Mouse (Mus musculus): ENCODE measurements at regions not wholly inside any gene's neighbourhood (a gene's known extent, or its start where the extent isn't known, plus 50 kb on each side); places are given as distances from the start of the nearest gene placed in this dataset.

DNA sequence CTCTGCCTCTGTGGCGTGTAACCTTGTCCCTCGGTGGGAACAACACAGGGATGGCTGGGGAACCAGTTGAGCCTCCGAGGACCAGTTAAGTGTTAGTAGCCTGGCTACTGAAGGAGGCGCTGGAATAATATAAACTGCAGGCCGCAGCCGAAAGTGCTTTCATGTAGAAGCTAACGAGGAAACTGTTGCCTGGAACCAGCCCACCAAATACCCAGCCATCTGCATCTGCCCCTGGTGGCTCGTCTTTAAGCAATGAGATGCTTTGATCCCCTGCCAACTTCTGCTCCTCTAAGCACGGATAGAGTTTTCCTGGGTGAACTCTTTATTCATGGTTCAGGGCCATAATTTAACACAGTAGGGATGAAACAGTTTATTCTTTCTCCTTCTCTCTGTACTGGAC lies 137.2 kb upstream of the Prok2 start:
- TF ChIP-seq GATA4 (IDR thresholded peaks at IDR 0.05; ENCODE audit: insufficient replicate concordance, low read length): no peak

DNA sequence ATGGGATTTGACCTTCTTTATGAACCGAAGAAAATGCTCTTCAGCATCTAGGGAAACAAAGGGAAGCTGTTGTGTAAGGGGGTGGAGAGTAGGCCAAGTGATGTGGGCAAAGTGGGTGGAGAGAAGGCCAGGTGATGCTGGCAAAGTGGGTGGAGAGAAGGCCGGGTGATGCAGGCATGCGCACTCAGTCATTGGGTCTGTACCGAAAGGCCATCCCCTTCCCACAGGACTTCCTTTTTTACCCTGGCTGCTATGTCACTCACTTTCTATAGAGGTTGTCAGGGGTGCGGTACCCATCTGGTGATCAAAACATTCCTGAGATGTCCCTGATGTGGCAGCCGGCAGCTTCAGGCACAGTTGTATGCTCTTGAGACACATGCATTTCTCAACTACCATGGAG lies 131.2 kb upstream of the Prok2 start:
- TF ChIP-seq GATA4 (IDR thresholded peaks at IDR 0.05; ENCODE audit: insufficient replicate concordance, low read length): no peak

DNA sequence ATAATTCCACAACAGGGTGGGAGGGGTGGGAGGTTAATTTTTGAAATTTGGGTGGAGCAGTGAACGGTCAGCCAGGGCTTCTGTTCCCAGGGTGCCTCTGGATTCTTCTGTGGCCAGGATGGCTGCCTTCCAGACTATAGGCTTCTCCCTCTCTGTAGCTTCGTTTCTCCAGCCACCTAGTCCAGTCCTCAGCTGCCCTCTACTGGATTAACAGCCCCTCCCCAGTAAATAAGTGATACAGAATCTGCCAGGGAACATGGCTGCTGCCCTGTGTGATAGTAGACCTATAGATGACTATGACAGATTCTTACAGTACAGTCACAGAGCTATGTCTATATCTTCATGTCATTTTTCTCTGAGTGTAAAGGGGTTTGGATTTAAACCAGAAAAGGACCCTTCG lies 127.5 kb upstream of the Prok2 start:
- TF ChIP-seq GATA4 (IDR thresholded peaks at IDR 0.05; ENCODE audit: insufficient replicate concordance, low read length): no peak

DNA sequence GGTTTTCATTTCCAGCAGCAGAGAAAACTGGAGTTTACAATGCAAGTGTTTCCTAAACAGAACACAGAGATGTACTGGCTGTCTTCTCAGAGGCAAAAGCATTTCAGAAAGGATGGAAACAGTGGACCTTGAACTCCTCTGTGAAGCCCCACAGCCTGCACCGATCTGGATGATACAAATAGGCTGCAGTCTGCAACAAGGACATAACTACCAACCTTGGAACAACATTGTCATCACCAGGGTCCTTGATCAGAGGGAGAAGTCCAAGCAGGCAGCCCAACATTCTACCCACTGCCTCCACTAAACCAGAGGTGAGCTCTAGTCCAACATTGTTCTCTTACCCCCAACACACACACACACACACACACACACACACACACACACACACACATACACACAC lies 124.5 kb upstream of the Prok2 start:
- TF ChIP-seq GATA4 (IDR thresholded peaks at IDR 0.05; ENCODE audit: insufficient replicate concordance, low read length): no peak

DNA sequence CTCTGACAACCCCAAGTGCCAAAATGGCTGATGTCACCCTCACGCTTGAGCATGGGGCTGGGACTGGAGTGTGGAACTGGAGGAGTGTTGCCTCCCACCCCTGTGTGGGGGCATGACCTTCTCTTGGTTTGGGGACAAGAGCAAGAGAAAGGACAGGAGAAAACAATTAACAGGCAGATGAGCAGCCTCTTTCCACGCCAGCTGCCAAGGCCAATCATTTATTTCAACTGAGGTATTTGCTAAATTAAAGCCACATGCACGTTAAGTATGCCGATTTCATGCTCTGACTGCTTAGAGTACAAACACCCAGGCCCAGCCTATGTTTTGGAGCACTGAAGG lies 119.3 kb upstream of the Prok2 start:
- no peak for TF ChIP-seq GATA4 (IDR thresholded peaks at IDR 0.05; ENCODE audit: insufficient replicate concordance, low read length)

DNA sequence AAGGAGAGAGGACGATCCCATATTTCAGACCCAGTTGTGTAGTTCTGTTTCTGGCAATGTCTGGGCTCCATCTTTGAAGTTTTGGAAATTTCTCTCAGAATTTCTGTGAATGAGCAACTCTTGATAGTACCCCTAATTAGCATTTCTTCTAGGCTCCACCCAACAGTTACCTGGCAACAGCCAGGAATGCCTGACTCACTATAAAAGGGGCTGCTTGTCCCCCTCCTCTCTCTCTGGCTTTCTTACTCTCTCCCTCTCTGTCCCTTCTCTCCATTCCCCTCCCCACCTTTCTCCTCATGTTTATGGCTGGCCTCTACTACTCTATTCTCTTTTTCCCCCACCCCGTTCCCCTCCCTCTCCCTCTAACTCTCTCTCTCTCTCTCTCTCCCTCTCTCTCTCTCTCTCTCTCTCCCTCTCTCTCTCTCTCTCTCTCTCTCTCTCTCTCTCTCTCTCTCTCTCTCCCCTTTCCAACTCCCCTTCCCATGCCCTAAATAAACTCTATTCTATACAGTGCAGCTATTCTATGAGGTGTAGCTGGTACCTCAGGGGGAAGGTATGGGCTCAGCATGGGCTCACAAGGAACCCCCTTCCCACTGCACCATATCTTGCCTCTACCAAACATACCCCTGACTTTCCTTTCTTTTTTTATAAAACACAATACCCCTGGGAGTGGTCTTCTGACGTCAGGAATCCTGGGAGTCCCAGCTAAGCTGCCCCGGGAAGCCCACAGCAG lies 118.7 kb upstream of the Prok2 start:
- no peak for TF ChIP-seq GATA4 (IDR thresholded peaks at IDR 0.05; ENCODE audit: insufficient replicate concordance, low read length)

DNA sequence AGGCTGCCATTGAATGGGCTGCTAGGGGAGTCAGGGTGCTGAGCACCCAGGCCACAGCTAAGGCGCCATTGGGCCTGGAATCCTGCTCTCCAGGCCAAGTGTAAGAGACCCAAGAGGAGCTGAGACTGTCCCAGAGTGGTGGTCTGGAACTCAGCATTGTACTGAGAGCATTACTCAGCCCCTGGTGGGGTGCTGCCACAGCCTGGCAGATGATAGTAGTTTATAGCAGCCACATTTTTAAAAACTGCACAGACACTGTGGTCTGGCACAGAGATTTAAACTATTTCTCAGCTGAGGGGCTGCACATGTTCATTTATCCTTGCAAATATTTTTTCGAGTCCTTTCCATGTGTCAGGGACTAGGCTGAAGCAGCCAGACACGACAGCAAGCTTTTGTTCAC lies 117.3 kb upstream of the Prok2 start:
- TF ChIP-seq GATA4 (IDR thresholded peaks at IDR 0.05; ENCODE audit: insufficient replicate concordance, low read length): no peak

DNA sequence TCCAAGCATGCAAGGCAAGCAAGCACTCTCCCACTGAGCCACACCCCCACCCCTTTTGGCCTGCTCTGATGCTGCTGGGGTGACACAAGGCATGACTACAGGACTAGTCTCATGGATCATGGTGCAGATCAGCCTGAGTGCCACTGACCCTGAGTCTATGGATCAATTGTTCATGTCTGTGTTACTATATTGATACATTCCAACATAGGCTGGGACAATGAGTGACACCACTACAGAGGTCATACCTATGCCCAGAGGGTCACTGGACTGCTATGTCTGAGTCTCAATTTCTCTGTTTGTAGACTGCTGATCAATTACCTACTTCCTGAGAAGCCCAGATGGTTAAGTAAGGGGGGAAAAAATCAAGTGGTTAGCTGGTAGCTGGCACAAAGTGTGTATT lies 116.5 kb upstream of the Prok2 start:
- TF ChIP-seq GATA4 (IDR thresholded peaks at IDR 0.05; ENCODE audit: insufficient replicate concordance, low read length): no peak

DNA sequence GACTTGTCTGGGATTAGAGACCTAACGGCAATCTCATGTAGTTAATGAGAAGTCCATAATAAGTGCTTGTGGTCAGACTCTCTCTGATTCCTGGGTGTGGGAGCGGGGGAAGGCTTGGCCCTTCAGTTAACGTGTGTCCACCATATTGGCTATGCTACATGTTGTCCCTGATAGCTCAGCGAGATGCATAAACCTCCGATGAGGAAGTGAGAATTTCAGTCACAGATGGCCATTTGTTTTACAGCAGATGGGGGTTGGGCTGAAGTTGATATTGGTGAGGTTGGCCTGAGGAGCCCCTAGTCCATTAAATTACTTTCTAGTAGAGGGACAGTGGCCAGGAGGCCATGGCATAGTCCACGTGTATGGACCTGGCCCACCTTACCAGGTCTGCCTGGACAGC lies 114.6 kb upstream of the Prok2 start:
- no peak for TF ChIP-seq GATA4 (IDR thresholded peaks at IDR 0.05; ENCODE audit: insufficient replicate concordance, low read length)

DNA sequence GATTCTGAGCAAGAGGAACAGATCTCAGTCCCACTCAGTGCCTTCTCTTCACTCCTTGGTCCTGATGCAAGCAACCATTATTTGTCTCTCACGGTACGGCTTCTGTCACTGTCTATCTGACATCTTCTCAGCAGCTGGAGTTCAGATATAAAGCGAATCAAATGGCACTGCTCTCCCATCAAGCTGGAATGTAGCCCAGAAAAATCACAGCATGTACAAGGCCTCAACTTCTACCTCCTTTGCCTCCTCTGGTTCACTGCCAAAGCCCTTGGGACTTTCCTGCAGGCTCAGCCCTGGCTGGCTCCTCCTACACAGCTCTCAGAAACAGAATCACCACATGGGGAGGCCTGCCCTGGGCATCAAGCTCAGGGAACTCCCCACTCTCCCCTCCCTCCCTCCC lies 107.1 kb upstream of the Prok2 start:
- no peak for TF ChIP-seq GATA4 (IDR thresholded peaks at IDR 0.05; ENCODE audit: insufficient replicate concordance, low read length)

DNA sequence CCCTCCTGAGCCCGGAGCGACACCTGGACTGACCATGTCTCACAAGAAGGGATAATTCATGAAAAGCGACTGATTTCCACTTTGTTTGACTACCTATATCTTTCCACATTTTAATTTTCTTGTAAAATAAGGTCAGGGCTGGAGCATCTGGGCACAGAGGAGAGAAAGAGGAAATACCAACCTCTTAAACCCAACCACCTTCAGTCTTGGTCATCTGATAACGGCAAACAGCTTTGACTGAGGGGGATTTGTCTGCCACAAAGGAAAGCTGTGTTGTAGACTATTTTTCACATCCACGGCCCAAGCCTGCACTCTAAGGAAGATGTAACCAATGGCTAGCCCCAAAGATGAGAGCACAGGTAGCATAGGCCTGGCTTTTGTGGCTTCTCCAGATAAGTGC lies 101.4 kb upstream of the Prok2 start:
- TF ChIP-seq GATA4 (IDR thresholded peaks at IDR 0.05; ENCODE audit: insufficient replicate concordance, low read length): no peak

DNA sequence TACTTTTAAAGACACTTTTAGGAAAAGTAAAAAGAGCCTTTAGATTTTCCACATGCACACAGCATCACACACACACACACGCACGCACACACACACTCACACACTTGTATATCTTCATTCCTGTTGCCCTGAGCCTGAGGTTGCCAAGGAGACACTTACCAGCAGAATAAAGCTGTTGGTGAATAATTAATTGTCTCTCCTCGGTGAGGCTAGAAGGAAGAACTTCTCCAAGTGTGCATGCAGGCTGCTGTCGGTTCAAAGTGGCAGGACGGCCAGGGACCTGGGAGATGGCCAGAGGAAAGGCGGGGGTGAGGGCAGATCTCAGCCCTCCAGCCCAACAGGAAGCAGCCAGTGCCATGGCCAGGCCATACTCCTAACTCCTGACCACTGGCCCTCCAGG lies 98.6 kb upstream of the Prok2 start:
- TF ChIP-seq GATA4 (IDR thresholded peaks at IDR 0.05; ENCODE audit: insufficient replicate concordance, low read length): no peak

DNA sequence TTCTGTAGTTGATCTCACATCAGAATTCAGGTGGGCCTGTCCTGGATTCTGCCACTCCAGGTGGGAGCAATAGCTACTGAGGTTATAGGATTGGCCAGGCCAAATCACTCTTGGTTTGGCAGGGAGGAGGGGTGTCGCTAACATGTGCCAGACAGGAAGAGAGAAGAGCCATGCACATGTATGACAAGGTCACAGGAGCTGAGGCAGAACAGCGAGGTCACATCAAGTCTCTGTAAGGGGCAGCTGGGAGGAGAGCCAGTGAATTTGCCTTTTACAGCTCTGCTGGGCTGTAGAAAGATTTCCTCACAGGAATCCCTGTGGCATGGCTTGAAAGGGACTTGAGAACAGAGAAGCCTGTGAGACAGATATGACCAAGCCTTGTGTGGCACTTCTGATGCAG lies 96.3 kb upstream of the Prok2 start:
- TF ChIP-seq GATA4 (IDR thresholded peaks at IDR 0.05; ENCODE audit: insufficient replicate concordance, low read length): no peak

DNA sequence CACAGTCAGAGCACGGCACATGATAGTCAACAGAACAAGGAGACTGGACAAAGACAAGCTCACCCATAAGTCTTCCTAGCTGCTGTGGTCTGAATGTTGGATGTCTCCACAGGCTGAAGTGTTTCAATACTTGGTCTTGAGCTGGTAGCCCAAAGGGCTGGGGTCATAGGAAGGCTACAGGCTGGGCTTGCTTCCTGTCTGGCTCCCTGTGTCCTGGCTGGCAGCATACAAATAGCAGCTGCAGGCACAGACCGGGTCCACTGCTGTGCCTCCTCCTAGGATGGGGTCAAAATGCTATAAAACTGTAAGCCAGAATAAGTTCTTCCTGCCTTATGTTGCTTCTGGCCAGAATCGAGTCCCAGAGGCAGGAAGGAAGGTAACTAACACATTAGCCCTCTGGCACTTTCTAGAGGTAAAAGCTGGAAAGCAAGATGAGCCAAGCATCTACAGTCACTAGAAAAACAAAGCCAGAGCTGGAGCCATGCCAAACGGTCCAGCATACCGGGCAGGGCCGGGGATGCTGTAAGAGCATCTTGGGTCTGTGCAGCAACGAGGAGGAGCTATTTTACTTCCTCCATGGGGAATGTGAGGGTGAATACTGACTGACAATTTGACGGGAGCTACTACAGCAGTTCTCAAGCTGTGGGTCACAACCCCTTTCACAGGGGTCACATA lies 93.2 kb upstream of the Prok2 start:
- no peak for TF ChIP-seq GATA4 (IDR thresholded peaks at IDR 0.05; ENCODE audit: insufficient replicate concordance, low read length)

DNA sequence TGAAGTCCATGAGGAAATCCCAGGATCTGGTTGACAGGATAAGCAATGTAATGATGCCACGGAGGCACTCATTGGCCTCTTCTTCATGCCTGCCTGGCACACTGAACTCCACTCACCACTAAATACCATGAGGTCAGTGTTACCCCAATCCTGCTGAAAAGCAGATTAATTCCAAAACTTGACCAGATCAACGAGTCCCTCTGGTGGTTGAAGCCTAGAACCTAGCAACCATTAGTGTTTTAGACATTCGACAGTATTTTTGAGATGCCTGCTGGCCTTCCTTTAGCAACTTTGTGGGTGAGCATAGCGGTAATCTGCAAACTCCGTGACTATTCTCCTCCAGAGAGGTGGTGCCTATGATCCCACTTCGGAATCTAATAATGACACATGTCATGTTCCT lies 92.3 kb upstream of the Prok2 start:
- no peak for TF ChIP-seq GATA4 (IDR thresholded peaks at IDR 0.05; ENCODE audit: insufficient replicate concordance, low read length)

DNA sequence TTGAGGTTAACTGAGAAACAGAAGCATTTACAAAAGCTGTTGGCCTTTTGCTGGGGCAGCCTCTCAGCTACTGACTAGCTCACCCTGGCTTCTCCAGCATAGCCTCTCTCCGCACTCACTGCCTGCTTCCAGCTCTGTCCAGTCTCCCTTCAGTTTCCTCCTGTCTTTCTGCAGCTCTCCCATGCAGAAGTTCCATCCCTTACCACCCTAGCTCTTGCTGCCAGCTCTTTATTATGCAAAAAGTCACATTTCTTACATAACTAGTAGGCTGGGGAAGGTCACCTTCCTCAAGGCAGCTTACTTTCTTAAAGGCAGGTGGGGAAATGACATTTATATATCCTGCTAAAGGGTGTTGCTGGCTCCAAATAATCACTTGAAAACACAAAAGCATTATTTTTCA lies 91.1 kb upstream of the Prok2 start:
- no peak for TF ChIP-seq GATA4 (IDR thresholded peaks at IDR 0.05; ENCODE audit: insufficient replicate concordance, low read length)

DNA sequence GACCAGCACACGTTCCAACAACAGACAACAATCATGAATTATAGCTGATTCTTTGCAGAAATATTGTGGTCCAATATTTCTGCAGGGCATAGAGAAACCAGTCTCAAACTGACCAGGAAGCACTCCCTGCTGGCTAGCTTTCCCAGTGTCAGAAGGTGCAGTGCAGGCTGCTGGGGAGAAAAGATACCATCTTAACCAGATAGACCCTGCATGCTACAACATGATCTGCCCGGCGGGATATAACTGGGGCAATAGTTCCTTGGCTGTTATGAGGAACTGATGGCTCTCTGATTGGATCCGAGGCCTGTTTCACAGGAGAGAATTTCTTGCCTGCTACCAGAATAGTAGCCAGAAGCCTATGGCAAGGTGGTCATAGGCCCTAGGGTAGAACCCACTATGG lies 86.9 kb upstream of the Prok2 start:
- TF ChIP-seq GATA4 (IDR thresholded peaks at IDR 0.05; ENCODE audit: insufficient replicate concordance, low read length): no peak
